Mouse (Mus musculus) C2C12 (cell line): ENCODE measurements around the gene Gprin1.

ENCODE experiments used
- CTCF ChIP-seq: IDR thresholded peaks from one replicate; pipeline ENCODE4 v1.5.1; 2011; ENCODE audit not compliant: control insufficient read depth, insufficient read depth, insufficient read length
- FOSL1 ChIP-seq: IDR thresholded peaks from one replicate; pipeline ENCODE4 v1.8.0; 2011; ENCODE audit warnings: mild to moderate bottlenecking, low read length; ENCODE audit not compliant: poor library complexity, insufficient read depth, severe bottlenecking
- MAX ChIP-seq: IDR thresholded peaks from one replicate; pipeline ENCODE4 v1.6.1; 2011; ENCODE audit warnings: mild to moderate bottlenecking, control low read depth
- USF1 ChIP-seq: IDR thresholded peaks from one replicate; pipeline ENCODE4 v1.6.1; 2011; ENCODE audit warnings: low read depth, mild to moderate bottlenecking, control low read depth, moderate library complexity

- TF ChIP-seq CTCF: no peak
- no peak for TF ChIP-seq USF1
- TF ChIP-seq MAX: no peak
- no peak for TF ChIP-seq FOSL1
Measured at GRCm38 (mm10) chr13:54738213-54738601, 11.5 kb downstream of the Gprin1 start.
